Mouse (Mus musculus) regulatory T cell (primary cell): ENCODE results near the gene Eif4e2.

Experiments
- in situ Hi-C: fragments of 300-600 bp; cut with MboI, MseI; formaldehyde crosslinking; loops from one replicate; pipeline ENCODE4 v1.15.1; 2025; ENCODE audit warnings: high pct_unique_total_duplicates

Eif4e2 gene

GRCm38 (mm10) chr1:87201848-87202247, 11.9 kb upstream of the Eif4e2 start:
- in situ Hi-C loops, result no loop called here

- in situ Hi-C loops, result no loop called here
These were observed 9.9 kb upstream of the Eif4e2 start for GRCm38 (mm10) chr1:87203779-87204178.

GRCm38 (mm10) chr1:87204465-87204864, 9.2 kb upstream of the Eif4e2 start, which contains the start of gene Chrng:
Gene Chrng, plus strand, starts transcription at chr1:87204657.
- in situ Hi-C loops, result no loop called here

- in situ Hi-C loops, result no loop called here
These were observed 8.7 kb upstream of the Eif4e2 start for GRCm38 (mm10) chr1:87205038-87205437.

- in situ Hi-C loops, result no loop called here
These were observed 8.2 kb upstream of the Eif4e2 start for GRCm38 (mm10) chr1:87205502-87205901.

GRCm38 (mm10) chr1:87206339-87206738, 7.4 kb upstream of the Eif4e2 start:
- in situ Hi-C loops, result no loop called here

GRCm38 (mm10) chr1:87211431-87211830, 2.3 kb upstream of the Eif4e2 start:
- in situ Hi-C loops, result no loop called here

GRCm38 (mm10) chr1:87214748-87215147, 1.0 kb downstream of the Eif4e2 start:
- in situ Hi-C loops, result no loop called here

- in situ Hi-C loops, result no loop called here
These were observed 4.2 kb downstream of the Eif4e2 start for GRCm38 (mm10) chr1:87217938-87218337.

- in situ Hi-C loops, result no loop called here
These were observed 12.0 kb downstream of the Eif4e2 start for GRCm38 (mm10) chr1:87225739-87226138.

- in situ Hi-C loops, result no loop called here
These were observed 12.9 kb downstream of the Eif4e2 start for GRCm38 (mm10) chr1:87226409-87227159.

- in situ Hi-C loops, result no loop called here
These were observed 13.4 kb downstream of the Eif4e2 start for GRCm38 (mm10) chr1:87227160-87227550.

GRCm38 (mm10) chr1:87230606-87231005, 16.9 kb downstream of the Eif4e2 start:
- in situ Hi-C loops, result no loop called here

GRCm38 (mm10) chr1:87232197-87232596, 18.5 kb downstream of the Eif4e2 start:
- in situ Hi-C loops, result no loop called here

GRCm38 (mm10) chr1:87239056-87239455, 25.3 kb downstream of the Eif4e2 start:
- in situ Hi-C loops, result no loop called here

GRCm38 (mm10) chr1:87243021-87243420, 29.3 kb downstream of the Eif4e2 start:
- in situ Hi-C loops, result no loop called here

GRCm38 (mm10) chr1:87245430-87245829, 31.7 kb downstream of the Eif4e2 start:
- in situ Hi-C loops, result no loop called here

- in situ Hi-C loops, result no loop called here
These were observed 32.5 kb downstream of the Eif4e2 start for GRCm38 (mm10) chr1:87245929-87246815.

- in situ Hi-C loops, result no loop called here
These were observed 38.4 kb downstream of the Eif4e2 start for GRCm38 (mm10) chr1:87252040-87252609.

- in situ Hi-C loops, result no loop called here
These were observed 41.5 kb downstream of the Eif4e2 start for GRCm38 (mm10) chr1:87255173-87255572.

- in situ Hi-C loops, result no loop called here
These were observed 44.0 kb downstream of the Eif4e2 start for GRCm38 (mm10) chr1:87257691-87258090.

- in situ Hi-C loops, result no loop called here
These were observed 44.8 kb downstream of the Eif4e2 start for GRCm38 (mm10) chr1:87258484-87258883.
